Mouse (Mus musculus): ENCODE measurements around the gene Myt1l.

Gene Myt1l

GRCm38 (mm10) chr12:29916139-29916538 lies 388.0 kb downstream of the Myt1l start:
- no peak for DNase-seq (ENCODE audit: low spot score)

- no peak for DNase-seq (ENCODE audit: low spot score)
These were observed 388.6 kb downstream of the Myt1l start for GRCm38 (mm10) chr12:29916807-29917206.

- no peak for DNase-seq (ENCODE audit: low spot score)
These were observed 392.1 kb downstream of the Myt1l start for GRCm38 (mm10) chr12:29920298-29920697.

- DNase-seq (ENCODE audit: low spot score), result no peak
These were observed 393.3 kb downstream of the Myt1l start for GRCm38 (mm10) chr12:29921481-29921880.

GRCm38 (mm10) chr12:29926896-29927295 lies 398.7 kb downstream of the Myt1l start:
- DNase-seq (ENCODE audit: low spot score), result no peak

- DNase-seq (ENCODE audit: low spot score), result no peak
These were observed 402.4 kb downstream of the Myt1l start for GRCm38 (mm10) chr12:29930591-29930990.

GRCm38 (mm10) chr12:29932951-29933350 lies 404.8 kb downstream of the Myt1l start:
- no peak for DNase-seq (ENCODE audit: low spot score)

- DNase-seq (ENCODE audit: low spot score), result no peak
These were observed 405.3 kb downstream of the Myt1l start for GRCm38 (mm10) chr12:29933501-29933900.

- DNase-seq (ENCODE audit: low spot score), result no peak
These were observed 406.0 kb downstream of the Myt1l start for GRCm38 (mm10) chr12:29934120-29934581.

GRCm38 (mm10) chr12:29937308-29937707 lies 409.1 kb downstream of the Myt1l start, which contains the start of gene Pxdn:
Pxdn (plus strand) TSS chr12:29937608.
- no peak for DNase-seq (ENCODE audit: low spot score)

- DNase-seq (ENCODE audit: low spot score), result no peak
These were observed 409.7 kb downstream of the Myt1l start for GRCm38 (mm10) chr12:29937851-29938375.

- DNase-seq (ENCODE audit: low spot score), result no peak
These were observed 410.3 kb downstream of the Myt1l start for GRCm38 (mm10) chr12:29938376-29939041.

- no peak for DNase-seq (ENCODE audit: low spot score)
These were observed 411.1 kb downstream of the Myt1l start for GRCm38 (mm10) chr12:29939261-29939671.

GRCm38 (mm10) chr12:29942435-29942834 lies 414.3 kb downstream of the Myt1l start:
- DNase-seq (ENCODE audit: low spot score), result no peak

- no peak for DNase-seq (ENCODE audit: low spot score)
These were observed 416.5 kb downstream of the Myt1l start for GRCm38 (mm10) chr12:29944650-29945049.

- DNase-seq (ENCODE audit: low spot score), result no peak
These were observed 417.1 kb downstream of the Myt1l start for GRCm38 (mm10) chr12:29945182-29945743.

- no peak for DNase-seq (ENCODE audit: low spot score)
These were observed 422.9 kb downstream of the Myt1l start for GRCm38 (mm10) chr12:29951043-29951442.

- no peak for DNase-seq (ENCODE audit: low spot score)
These were observed 423.3 kb downstream of the Myt1l start for GRCm38 (mm10) chr12:29951485-29951884.

GRCm38 (mm10) chr12:29952102-29952501 lies 423.9 kb downstream of the Myt1l start:
- DNase-seq (ENCODE audit: low spot score), result no peak

- DNase-seq (ENCODE audit: low spot score), result no peak
These were observed 425.8 kb downstream of the Myt1l start for GRCm38 (mm10) chr12:29953999-29954398.

GRCm38 (mm10) chr12:29954464-29954863 lies 426.3 kb downstream of the Myt1l start:
- no peak for DNase-seq (ENCODE audit: low spot score)

- DNase-seq (ENCODE audit: low spot score), result no peak
These were observed 428.8 kb downstream of the Myt1l start for GRCm38 (mm10) chr12:29956969-29957368.

GRCm38 (mm10) chr12:29958637-29959036 lies 430.5 kb downstream of the Myt1l start:
- DNase-seq (ENCODE audit: low spot score), result no peak
